Mouse (Mus musculus): Measurements from ENCODE around the gene Bbs9.

GRCm38 (mm10) chr9:22819539-22819938 is 344.0 kb downstream of the Bbs9 start:
- TF ChIP-seq CTCF (conservative IDR thresholded peaks at IDR 0.05; ENCODE audit: insufficient read depth, insufficient read length, low read depth, low read length) (no peak), POLR2A (IDR thresholded peaks at IDR 0.05; ENCODE audit: low read depth, low read length) (no peak)
